Mouse (Mus musculus): ENCODE data around the gene Omt2a. TPM values are rescaled to one million over a fixed set of nuclear protein-coding genes. Genes with fewer than 3 reads are reported as not detected.
A peak's percentile ranks its signal among the peaks of the same experiment; 100 is the strongest.
"Not testable (repeated sequence)": the region's sequence is repeated elsewhere in the genome, so short reads cannot be mapped to it uniquely, and the experiment has no call there.

Gene Omt2a
- polyA plus RNA-seq, 1 experiment from 2014 or later: not detected

DNA sequence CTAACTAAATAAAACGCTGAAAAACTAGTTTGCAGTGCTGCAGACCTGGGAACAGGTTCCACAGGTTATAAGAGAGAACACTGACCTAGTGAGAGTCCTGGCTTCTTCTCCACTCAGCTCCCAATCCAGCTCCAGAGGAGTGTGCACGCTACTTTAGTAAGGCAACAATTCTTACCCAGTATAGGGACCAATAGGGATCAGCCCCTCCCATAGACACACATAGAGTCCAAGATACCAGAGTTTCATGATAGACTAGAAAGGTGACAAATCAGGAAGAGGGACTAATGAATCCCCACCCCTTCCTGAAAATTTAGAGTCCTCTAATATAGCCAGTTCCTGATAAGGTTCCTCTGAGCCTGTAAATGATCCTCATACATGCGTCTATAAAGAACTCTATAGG, 32.4 kb upstream of the Omt2a start:
- Histone ChIP-seq H3K4me3 (no peak overlapping the region), H3K27ac (no peak overlapping the region), H3K9ac (no peak overlapping the region), H3K9me3 (no peaks in the 10 kb centered on the region), H3K4me1 (no peaks in the 10 kb centered on the region), H3K4me2 (replicated peaks) (no peak overlapping the region), H3K36me3 (no peaks in the 10 kb centered on the region), H3K27me3 (replicated peaks) (no peaks in the 10 kb centered on the region)
- ATAC-seq (ENCODE audit: low FRiP score, low read depth): no peak
- 77% methylated on average over 3 of the region's 3 CpGs for WGBS

DNA sequence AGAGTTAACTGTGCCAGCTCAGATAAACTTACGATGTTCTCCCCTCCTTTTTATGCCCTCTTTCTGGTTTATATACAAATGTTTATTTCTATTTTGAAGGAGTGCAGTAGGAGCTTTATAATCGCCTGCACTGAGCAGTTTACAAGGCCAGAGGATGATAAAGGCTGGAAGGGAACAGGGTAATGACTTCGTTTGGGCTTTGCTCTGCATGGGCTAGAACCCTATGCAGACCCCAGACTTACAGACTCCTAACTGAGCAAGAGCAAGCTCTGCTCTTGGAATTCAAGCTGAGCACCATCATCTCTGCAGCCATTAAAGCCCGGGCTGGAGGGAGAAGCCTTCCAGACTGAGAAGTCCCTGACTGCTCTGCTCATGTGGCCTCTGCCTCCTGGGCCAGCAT, 30.6 kb upstream of the Omt2a start:
- 67% methylated on average over 4 of the region's 4 CpGs for WGBS
- H3K36me3 ChIP-seq; H3K27ac ChIP-seq; H3K4me1 ChIP-seq; H3K9me3 ChIP-seq; H3K9ac ChIP-seq; H3K4me2 ChIP-seq (replicated peaks); H3K27me3 ChIP-seq (replicated peaks); H3K4me3 ChIP-seq; ATAC-seq (ENCODE audit: low FRiP score, low read depth): not testable (repeated sequence)

DNA sequence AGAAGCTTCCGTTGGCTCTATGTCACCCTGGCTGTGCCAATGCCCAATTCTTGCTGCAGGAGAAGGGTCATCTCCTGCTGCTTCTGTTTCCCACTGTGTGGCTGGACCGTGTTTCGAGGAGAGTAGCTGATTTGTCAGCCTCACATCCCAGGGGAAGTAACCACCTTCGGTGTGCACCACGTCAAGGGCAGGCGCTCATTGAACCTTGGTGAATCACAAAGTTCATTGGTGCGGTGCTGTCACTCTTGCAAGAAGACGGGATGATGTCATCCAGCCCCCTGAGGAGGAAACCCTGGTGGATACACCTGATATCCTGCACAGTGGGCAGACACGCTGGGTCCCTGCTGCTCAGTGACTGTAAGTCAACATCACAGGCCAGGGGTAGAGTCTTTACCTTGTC, 28.5 kb upstream of the Omt2a start:
- not testable (repeated sequence) for ATAC-seq (ENCODE audit: low FRiP score, low read depth)
- 88% methylated on average over 9 of the region's 9 CpGs for WGBS

DNA sequence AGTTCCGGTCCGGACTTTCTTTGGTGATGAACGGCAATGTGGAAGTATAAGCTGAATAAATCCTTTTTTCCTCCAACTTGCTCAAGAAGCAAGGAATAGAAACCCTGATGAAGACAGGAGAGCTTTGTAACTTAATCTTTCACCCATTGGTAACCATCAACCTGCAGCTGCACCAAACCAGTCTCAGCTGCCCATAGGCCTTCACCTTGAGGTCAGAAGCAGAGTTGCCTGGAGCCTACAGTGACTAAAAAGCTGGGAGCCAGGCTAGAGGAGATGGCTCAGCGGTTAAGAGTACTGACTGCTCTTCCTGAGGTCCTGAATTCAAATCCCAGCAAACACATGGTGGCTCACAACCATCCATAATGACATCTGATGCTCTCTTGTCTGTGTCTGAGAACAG, 27.9 kb upstream of the Omt2a start:
- H3K27ac ChIP-seq; H3K4me3 ChIP-seq; H3K4me2 ChIP-seq (replicated peaks); H3K36me3 ChIP-seq; H3K9ac ChIP-seq; H3K27me3 ChIP-seq (replicated peaks); ATAC-seq (ENCODE audit: low FRiP score, low read depth); H3K4me1 ChIP-seq; H3K9me3 ChIP-seq: not testable (repeated sequence)
- 94% methylated on average over 4 of the region's 4 CpGs for whole genome bisulfite sequencing

More for the DNA sequence above, 28.5 kb upstream of the Omt2a start:
- not testable (repeated sequence) for H3K27me3 ChIP-seq (replicated peaks); H3K4me1 ChIP-seq; H3K4me2 ChIP-seq (replicated peaks); H3K9ac ChIP-seq; H3K4me3 ChIP-seq; H3K9me3 ChIP-seq; H3K27ac ChIP-seq; H3K36me3 ChIP-seq

DNA sequence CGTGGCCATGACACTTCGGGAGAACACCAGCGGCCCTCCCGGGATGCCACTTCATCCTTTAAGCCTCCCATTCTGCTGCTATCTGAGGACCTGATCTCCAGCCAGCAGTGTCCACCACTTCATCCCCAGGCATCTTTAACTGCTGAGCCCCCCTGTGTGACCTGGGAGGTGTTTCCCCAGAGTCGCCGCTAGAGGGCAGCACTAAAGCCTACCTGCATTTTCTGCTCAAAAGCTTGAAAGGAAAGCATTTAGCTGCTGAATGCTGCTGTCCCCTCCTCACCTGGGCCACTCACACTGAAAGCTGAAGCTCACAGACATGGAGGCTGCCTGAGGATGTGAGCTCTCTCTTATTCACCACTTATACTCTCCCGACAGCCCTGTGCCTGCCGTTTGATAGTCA, 25.7 kb upstream of the Omt2a start:
- not testable (repeated sequence) for H3K27me3 ChIP-seq (replicated peaks); H3K9ac ChIP-seq; H3K36me3 ChIP-seq; H3K9me3 ChIP-seq; H3K4me1 ChIP-seq; H3K4me3 ChIP-seq; H3K4me2 ChIP-seq (replicated peaks); H3K27ac ChIP-seq
- 16% methylated on average over 8 of the region's 8 CpGs for WGBS
- ATAC-seq (ENCODE audit: low FRiP score, low read depth): peak; percentile 56

DNA sequence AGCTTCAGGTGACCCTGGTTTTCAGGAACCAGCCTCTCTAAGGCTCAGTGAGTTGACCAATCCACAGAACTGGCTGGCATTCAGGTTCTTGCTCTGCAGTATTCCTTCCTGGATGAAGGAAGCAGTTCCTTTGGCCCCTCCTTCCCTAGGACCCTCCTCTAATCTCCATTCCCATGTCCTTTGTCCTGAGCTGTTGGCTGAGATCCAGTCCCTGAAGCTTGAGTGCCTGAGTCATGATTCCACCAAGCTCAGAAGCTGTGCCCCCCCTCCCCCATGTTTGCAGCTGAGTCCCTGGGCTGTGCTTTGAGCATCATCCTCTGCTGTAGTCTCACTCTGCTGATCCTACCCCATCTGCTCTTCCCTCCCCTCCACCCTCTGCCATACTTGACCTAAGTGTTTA, 22.5 kb upstream of the Omt2a start:
- not testable (repeated sequence) for H3K9ac ChIP-seq; H3K27me3 ChIP-seq (replicated peaks); H3K4me3 ChIP-seq; H3K27ac ChIP-seq; H3K4me2 ChIP-seq (replicated peaks); H3K4me1 ChIP-seq; H3K9me3 ChIP-seq; H3K36me3 ChIP-seq; ATAC-seq (ENCODE audit: low FRiP score, low read depth)

DNA sequence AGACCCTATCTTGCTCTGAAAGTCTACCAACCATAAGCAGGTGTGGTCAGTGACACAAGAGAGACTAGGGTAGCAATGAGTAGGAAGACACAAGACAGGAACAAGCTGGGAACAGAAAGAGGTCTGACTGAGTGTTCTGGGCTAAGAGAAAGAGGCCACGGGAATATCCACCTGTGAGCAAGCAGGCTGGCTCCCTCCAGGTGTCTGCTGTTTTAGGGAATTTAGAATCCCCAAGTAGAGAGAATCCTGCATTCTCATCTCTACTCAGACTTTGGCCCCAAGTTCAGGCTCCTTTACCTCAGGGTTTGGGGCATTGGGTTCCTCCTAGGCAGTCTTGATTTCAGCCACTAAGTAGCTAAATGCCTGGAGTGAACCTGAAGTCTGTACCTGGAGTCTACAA, 12.7 kb upstream of the Omt2a start, which contains the start of gene Omt2b:
Gene Omt2b (plus strand): TSS at position 301 of the 400 bp plus-strand sequence.
- not testable (repeated sequence) for H3K36me3 ChIP-seq; H3K27me3 ChIP-seq (replicated peaks); H3K9me3 ChIP-seq; H3K4me1 ChIP-seq; H3K4me3 ChIP-seq; ATAC-seq (ENCODE audit: low FRiP score, low read depth); H3K27ac ChIP-seq; H3K9ac ChIP-seq; H3K4me2 ChIP-seq (replicated peaks)
- WGBS: 89% methylated on average over 1 of the region's 1 CpGs

DNA sequence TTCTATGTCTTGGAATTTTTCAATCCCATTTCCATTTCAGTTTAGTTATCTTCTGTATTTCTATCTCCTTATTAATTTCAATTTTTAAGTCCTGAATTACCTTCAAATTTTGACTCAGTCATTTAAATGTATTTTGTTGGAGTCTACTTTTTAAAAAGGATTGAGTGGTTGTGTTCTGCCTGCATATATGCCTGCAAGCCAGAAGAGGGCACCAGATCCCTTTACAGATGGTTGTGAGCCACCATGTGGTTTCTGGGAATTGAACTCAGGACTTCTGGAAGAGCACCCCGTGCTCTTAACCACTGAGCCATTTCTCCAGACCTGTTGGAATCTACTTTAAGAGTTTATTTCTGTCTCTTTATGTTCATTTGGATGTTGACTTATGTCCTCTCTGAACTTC, 4.9 kb upstream of the Omt2a start:
- WGBS: 33% methylated on average over 1 of the region's 1 CpGs
- H3K4me3 ChIP-seq: no peak overlapping the region
- no peaks in the 10 kb centered on the region for H3K27me3 ChIP-seq (replicated peaks)
- ATAC-seq (ENCODE audit: low FRiP score, low read depth): no peak
- H3K9ac ChIP-seq: no peak overlapping the region
- no peaks in the 10 kb centered on the region for H3K9me3 ChIP-seq
- no peak overlapping the region for H3K4me2 ChIP-seq (replicated peaks)
- no peak overlapping the region for H3K27ac ChIP-seq
- H3K36me3 ChIP-seq: no peaks in the 10 kb centered on the region
- H3K4me1 ChIP-seq: no peaks in the 10 kb centered on the region

DNA sequence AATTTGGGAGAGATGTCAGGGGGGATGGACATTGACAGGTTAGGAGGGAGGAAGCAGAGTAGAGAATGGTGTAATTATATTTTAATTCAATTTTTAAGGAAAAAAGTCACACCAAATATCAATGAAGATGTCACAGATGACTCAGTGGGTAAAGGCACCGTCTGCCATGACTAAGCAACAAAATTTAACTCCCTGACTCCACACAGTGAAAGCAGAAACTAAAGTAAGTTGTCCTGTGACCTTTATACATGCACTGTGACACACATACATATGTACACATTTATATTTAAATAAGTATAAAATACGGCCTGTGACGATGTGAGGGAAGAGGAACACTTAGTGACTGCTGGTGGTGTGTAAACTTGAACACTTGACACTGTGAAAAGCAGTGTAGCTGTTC, 6.5 kb downstream of the Omt2a start:
- WGBS: 80% methylated on average over 3 of the region's 3 CpGs
- H3K27ac ChIP-seq; H3K4me3 ChIP-seq; H3K9ac ChIP-seq; H3K4me2 ChIP-seq (replicated peaks); H3K9me3 ChIP-seq; H3K27me3 ChIP-seq (replicated peaks); H3K4me1 ChIP-seq; H3K36me3 ChIP-seq; ATAC-seq (ENCODE audit: low FRiP score, low read depth): not testable (repeated sequence)

DNA sequence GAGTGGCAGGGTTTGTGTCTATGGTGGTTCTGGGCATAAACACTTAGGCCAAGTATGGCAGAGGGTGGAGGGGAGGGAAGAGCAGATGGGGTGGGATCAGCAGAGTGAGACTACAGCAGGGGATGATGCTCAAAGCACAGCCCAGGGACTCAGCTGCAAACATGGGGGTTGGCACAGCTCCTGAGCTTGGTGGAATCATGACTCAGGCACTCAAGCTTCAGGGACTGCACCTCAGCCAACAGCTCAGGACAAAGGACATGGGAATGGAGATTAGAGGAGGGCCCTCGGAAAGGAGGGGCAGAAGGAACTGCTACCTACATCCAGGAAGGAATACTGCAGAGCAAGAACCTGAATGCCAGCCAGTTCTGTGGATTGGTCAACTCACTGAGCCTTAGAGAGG, 15.5 kb downstream of the Omt2a start:
- not testable (repeated sequence) for H3K4me2 ChIP-seq (replicated peaks); H3K36me3 ChIP-seq; H3K9ac ChIP-seq; H3K27ac ChIP-seq; H3K4me1 ChIP-seq; H3K4me3 ChIP-seq; H3K9me3 ChIP-seq; H3K27me3 ChIP-seq (replicated peaks); ATAC-seq (ENCODE audit: low FRiP score, low read depth)
- 83% methylated on average over 1 of the region's 1 CpGs for WGBS

DNA sequence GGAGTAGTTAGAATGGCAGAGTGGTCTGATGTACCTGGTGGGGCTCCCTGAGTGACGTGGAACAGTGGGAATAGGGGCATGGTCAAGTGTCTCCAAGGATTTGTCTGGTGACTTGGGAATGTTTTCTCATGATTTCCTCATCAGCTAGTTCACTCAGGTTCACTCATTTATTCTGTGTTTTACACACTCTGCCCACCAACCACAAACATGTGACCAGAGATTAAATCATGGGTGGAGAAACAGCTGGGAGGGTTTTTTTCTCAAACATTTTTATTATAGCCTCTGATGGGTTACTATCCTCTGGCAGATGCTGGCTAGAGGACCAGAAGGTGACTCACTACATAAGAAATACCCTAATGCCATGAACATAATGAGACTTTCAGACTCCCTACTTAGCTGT, 16.4 kb downstream of the Omt2a start:
- WGBS: 84% methylated on average over 1 of the region's 1 CpGs
- Histone ChIP-seq H3K36me3 (no peaks in the 10 kb centered on the region), H3K4me3 (no peak overlapping the region), H3K9ac (no peak overlapping the region), H3K27me3 (replicated peaks) (no peaks in the 10 kb centered on the region), H3K27ac (no peak overlapping the region), H3K4me2 (replicated peaks) (no peak overlapping the region), H3K4me1 (no peaks in the 10 kb centered on the region), H3K9me3 (no peaks in the 10 kb centered on the region)
- ATAC-seq (ENCODE audit: low FRiP score, low read depth): no peak

DNA sequence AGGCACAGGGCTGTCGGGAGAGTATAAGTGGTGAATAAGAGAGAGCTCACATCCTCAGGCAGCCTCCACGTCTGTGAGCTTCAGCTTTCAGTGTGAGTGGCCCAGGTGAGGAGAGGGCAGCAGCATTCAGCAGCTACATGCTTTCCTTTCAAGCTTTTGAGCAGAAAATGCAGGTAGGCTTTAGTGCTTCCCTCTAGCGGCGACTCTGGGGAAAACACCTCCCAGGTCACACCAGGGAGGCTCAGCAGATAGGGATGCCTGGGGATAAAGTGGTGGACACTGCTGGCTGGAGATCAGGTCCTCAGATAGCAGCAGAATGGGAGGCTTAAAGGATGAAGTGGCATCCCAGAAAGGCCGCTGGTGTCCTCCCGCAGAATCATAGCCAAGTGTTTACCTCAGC, 18.5 kb downstream of the Omt2a start:
- not testable (repeated sequence) for H3K36me3 ChIP-seq; H3K9ac ChIP-seq; H3K27ac ChIP-seq; H3K4me2 ChIP-seq (replicated peaks); H3K4me3 ChIP-seq; H3K9me3 ChIP-seq; H3K27me3 ChIP-seq (replicated peaks); H3K4me1 ChIP-seq
- WGBS: 14% methylated on average over 6 of the region's 6 CpGs
- ATAC-seq (ENCODE audit: low FRiP score, low read depth): peak; percentile 44; the same call in 1 of the 2 replicates

DNA sequence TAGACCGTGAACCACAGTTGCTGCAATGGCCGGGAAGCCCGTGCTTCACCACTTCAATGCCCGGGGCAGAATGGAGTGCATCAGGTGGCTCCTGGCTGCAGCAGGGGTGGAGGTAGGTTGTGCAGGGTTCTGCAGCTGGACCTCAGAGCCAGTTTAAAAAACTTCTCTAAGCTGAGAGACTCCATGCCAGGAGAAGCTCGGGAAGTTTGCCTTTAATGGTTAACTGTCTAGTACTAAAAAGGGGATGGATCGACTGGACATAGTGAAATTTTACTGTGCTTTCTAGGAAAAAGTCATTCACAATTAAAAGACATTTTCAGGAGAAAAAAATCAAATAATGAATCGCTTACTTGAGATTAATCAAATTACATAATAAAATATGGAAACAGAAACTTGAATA, 19.8 kb downstream of the Omt2a start:
- not testable (repeated sequence) for H3K9ac ChIP-seq; H3K9me3 ChIP-seq; H3K4me1 ChIP-seq; H3K4me2 ChIP-seq (replicated peaks); H3K27me3 ChIP-seq (replicated peaks); H3K4me3 ChIP-seq; H3K27ac ChIP-seq; H3K36me3 ChIP-seq; ATAC-seq (ENCODE audit: low FRiP score, low read depth)
- whole genome bisulfite sequencing: 77% methylated on average over 7 of the region's 7 CpGs

DNA sequence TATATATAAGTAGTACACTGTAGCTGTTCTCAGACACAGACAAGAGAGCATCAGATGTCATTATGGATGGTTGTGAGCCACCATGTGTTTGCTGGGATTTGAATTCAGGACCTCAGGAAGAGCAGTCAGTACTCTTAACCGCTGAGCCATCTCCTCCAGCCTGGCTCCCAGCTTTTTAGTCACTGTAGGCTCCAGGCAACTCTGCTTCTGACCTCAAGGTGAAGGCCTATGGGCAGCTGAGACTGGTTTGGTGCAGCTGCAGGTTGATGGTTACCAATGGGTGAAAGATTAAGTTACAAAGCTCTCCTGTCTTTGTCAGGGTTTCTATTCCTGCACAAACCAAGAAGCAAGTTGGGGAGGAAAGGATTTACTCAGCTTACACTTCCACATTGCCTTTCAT, 20.9 kb downstream of the Omt2a start:
- not testable (repeated sequence) for H3K4me3 ChIP-seq; H3K36me3 ChIP-seq; ATAC-seq (ENCODE audit: low FRiP score, low read depth); H3K9me3 ChIP-seq; H3K27me3 ChIP-seq (replicated peaks); H3K4me1 ChIP-seq; H3K9ac ChIP-seq; H3K27ac ChIP-seq; H3K4me2 ChIP-seq (replicated peaks)
- WGBS: 83% methylated on average over 1 of the region's 1 CpGs

Measured in neural tube, embryonic 12.5 days (tissue).